Mouse (Mus musculus): Measurements from ENCODE around the gene Tlr9. TPM values are rescaled to one million over a fixed set of nuclear protein-coding genes. Genes with fewer than 3 reads are reported as not detected.

Gene Tlr9
- polyA plus RNA-seq, 1 experiment from 2014 or later = not detected

DNA sequence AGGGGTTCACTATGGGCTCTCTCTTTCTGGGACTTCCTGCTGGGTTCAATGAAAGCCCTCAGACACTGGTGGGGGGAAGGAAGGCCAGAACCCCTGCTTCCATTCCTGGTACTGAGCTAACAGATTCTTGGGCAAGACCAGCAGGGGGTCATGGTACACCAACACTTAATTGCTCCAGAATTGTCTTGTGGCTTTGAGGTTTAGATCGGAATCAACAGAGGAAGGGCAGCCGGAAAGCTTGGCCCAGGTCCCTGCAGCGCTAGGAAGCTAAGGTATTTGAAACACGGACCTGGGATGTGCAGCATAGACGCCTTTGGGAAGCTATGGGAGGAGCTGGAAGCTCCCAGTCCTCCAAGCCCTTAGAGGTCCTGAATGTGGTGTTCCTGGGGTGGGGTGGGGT, 36.6 kb downstream of the Tlr9 start:
- Histone ChIP-seq H3K36me3 (no peaks in the 10 kb centered on the region), H3K4me3 (no peak overlapping the region), H3K9ac (no peak overlapping the region), H3K4me2 (no peak overlapping the region), H3K9me3 (no peaks in the 10 kb centered on the region), H3K27ac (replicated peaks) (no peak overlapping the region), H3K27me3 (replicated peaks) (no peaks in the 10 kb centered on the region), H3K4me1 (no peaks in the 10 kb centered on the region)
- ATAC-seq (ENCODE audit: extremely low read depth, insufficient number of reproducible peaks, low FRiP score, low TSS enrichment) = no peak
- 65% methylated on average over 5 of the region's 5 CpGs for WGBS

DNA sequence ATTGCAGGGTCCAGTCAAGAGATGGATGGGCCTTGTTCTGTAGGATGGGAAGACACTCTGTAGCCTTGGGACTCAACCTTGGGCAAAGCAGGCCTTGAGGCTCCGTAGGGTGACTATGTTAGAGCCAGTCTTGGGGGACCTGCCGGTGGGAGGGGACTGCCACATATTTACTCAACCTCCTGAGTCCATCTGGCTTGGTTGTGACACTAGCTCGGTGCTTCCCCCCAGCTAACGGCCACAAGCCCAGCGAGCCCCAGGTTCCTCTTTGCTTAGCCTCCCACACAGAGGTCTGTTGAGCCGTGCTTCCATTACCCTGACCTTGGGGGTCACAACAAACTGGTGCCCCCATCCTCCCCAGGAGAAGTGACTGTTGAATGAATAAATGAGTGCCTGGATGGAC, 38.7 kb downstream of the Tlr9 start:
- ATAC-seq (ENCODE audit: extremely low read depth, insufficient number of reproducible peaks, low FRiP score, low TSS enrichment) = no peak
- no peak overlapping the region for H3K9ac ChIP-seq
- no peaks in the 10 kb centered on the region for H3K9me3 ChIP-seq
- H3K27ac ChIP-seq (replicated peaks) = no peak overlapping the region
- 74% methylated on average over 6 of the region's 6 CpGs for WGBS
- no peaks in the 10 kb centered on the region for H3K4me1 ChIP-seq
- no peak overlapping the region for H3K4me2 ChIP-seq
- H3K27me3 ChIP-seq (replicated peaks) = no peaks in the 10 kb centered on the region
- H3K4me3 ChIP-seq = no peak overlapping the region
- no peaks in the 10 kb centered on the region for H3K36me3 ChIP-seq

GRCm38 (mm10) chr9:106261491-106261890, 39.1 kb downstream of the Tlr9 start:
- ATAC-seq (ENCODE audit: extremely low read depth, insufficient number of reproducible peaks, low FRiP score, low TSS enrichment) = no peak
- no peaks in the 10 kb centered on the region for H3K9me3 ChIP-seq
- no peaks in the 10 kb centered on the region for H3K27me3 ChIP-seq (replicated peaks)
- no peaks in the 10 kb centered on the region for H3K36me3 ChIP-seq
- no peaks in the 10 kb centered on the region for H3K4me1 ChIP-seq
- H3K4me2 ChIP-seq = no peak overlapping the region
- no peak overlapping the region for H3K4me3 ChIP-seq
- no peak overlapping the region for H3K27ac ChIP-seq (replicated peaks)
- H3K9ac ChIP-seq = no peak overlapping the region
- WGBS = 75% methylated on average over 3 of the region's 3 CpGs

DNA sequence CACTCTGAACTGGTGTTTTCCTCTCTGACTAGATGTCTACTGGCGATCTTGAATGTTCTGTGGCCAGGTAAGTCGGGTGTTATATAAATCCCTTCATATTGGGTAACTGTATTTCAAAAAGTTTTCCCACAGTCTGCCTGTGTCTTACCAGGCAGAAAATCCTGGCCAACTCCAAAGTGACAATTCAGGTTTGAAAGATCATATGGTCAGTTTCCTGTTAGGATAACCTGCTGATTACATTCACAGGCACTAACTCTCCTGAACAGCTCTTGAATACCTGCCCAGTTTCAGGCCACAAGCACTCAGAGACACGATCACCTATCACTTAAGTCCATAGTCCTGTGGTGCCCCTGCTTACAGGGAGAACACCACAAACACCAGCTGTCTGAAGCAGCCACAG, 39.7 kb downstream of the Tlr9 start:
- Histone ChIP-seq H3K27ac (replicated peaks) (no peak overlapping the region), H3K4me1 (no peaks in the 10 kb centered on the region), H3K4me2 (no peak overlapping the region), H3K4me3 (no peak overlapping the region), H3K36me3 (no peaks in the 10 kb centered on the region), H3K9ac (no peak overlapping the region), H3K9me3 (no peaks in the 10 kb centered on the region), H3K27me3 (replicated peaks) (no peaks in the 10 kb centered on the region)
- ATAC-seq (ENCODE audit: extremely low read depth, insufficient number of reproducible peaks, low FRiP score, low TSS enrichment) = no peak
- WGBS = 69% methylated on average over 3 of the region's 3 CpGs

GRCm38 (mm10) chr9:106263381-106263924, 41.1 kb downstream of the Tlr9 start:
- WGBS = 74% methylated on average over 9 of the region's 9 CpGs
- Histone ChIP-seq H3K9me3 (no peaks in the 10 kb centered on the region), H3K36me3 (no peaks in the 10 kb centered on the region), H3K4me1 (peaks cover 3% of the 10 kb centered on the region; the same call in 1 of the 2 replicates), H3K4me3 (no peak overlapping the region), H3K27ac (replicated peaks) (no peak overlapping the region), H3K4me2 (no peak overlapping the region), H3K9ac (no peak overlapping the region), H3K27me3 (replicated peaks) (no peaks in the 10 kb centered on the region)
- no peak for ATAC-seq (ENCODE audit: extremely low read depth, insufficient number of reproducible peaks, low FRiP score, low TSS enrichment)

GRCm38 (mm10) chr9:106265358-106266075, 43.1 kb downstream of the Tlr9 start:
- Histone ChIP-seq H3K27ac (replicated peaks) (no peak overlapping the region), H3K27me3 (replicated peaks) (no peaks in the 10 kb centered on the region), H3K4me1 (peaks cover 15% of the 10 kb centered on the region), H3K36me3 (no peaks in the 10 kb centered on the region), H3K9ac (no peak overlapping the region), H3K4me3 (no peak overlapping the region), H3K9me3 (no peaks in the 10 kb centered on the region), H3K4me2 (no peak overlapping the region)
- 66% methylated on average over 12 of the region's 12 CpGs for WGBS
- no peak for ATAC-seq (ENCODE audit: extremely low read depth, insufficient number of reproducible peaks, low FRiP score, low TSS enrichment)

- H3K4me3 ChIP-seq = no peak overlapping the region
- no peak overlapping the region for H3K9ac ChIP-seq
- WGBS = 52% methylated on average over 2 of the region's 2 CpGs
- no peaks in the 10 kb centered on the region for H3K9me3 ChIP-seq
- peaks cover 15% of the 10 kb centered on the region for H3K4me1 ChIP-seq
- H3K36me3 ChIP-seq = no peaks in the 10 kb centered on the region
- no peak overlapping the region for H3K27ac ChIP-seq (replicated peaks)
- no peak overlapping the region for H3K4me2 ChIP-seq
- no peak for ATAC-seq (ENCODE audit: extremely low read depth, insufficient number of reproducible peaks, low FRiP score, low TSS enrichment)
- no peaks in the 10 kb centered on the region for H3K27me3 ChIP-seq (replicated peaks)
These were observed 44.7 kb downstream of the Tlr9 start for GRCm38 (mm10) chr9:106266936-106267657.

GRCm38 (mm10) chr9:106268421-106268820, 46.0 kb downstream of the Tlr9 start:
- Histone ChIP-seq H3K9me3 (no peaks in the 10 kb centered on the region), H3K9ac (no peak overlapping the region), H3K27me3 (replicated peaks) (no peaks in the 10 kb centered on the region), H3K4me1 (peaks cover 15% of the 10 kb centered on the region), H3K36me3 (no peaks in the 10 kb centered on the region), H3K4me3 (no peak overlapping the region), H3K27ac (replicated peaks) (no peak overlapping the region), H3K4me2 (no peak overlapping the region)
- no peak for ATAC-seq (ENCODE audit: extremely low read depth, insufficient number of reproducible peaks, low FRiP score, low TSS enrichment)
- WGBS = 39% methylated on average over 4 of the region's 4 CpGs

DNA sequence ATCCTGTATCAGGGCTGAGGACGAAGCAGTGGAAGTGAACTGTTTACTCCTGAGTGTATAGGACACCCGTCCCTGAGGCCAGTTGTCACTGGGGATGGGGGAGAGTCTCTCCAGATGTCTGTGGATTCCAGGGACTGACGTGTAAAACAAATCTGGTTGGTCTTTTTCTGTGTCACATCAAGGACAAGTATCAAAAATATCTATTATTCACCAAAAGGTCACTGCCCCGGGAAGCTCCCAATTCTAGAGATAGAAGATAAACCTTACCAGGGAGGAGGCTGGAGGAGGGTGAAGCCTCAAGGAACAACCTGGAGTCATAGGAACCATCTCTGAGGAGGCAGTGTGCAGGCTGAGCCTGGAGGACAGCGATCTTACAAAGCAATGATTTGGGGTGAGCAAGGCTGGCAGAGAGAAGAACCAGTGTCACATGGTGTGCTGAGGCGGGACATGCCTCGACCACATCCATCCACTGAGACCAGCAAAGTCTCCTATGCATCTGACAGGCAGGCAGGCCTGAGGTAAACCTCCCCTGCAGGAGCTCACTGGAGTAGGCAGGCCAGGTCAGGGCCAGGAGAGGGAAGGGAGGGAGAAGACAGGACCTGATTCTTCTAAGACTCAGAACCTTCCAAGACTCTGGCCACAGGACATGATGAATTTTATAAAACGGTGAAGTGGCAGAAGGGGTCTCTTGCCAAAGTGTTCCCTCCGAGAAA, 46.8 kb downstream of the Tlr9 start:
- Histone ChIP-seq H3K4me3 (no peak overlapping the region), H3K4me2 (no peak overlapping the region), H3K27me3 (replicated peaks) (no peaks in the 10 kb centered on the region), H3K4me1 (peaks cover 15% of the 10 kb centered on the region), H3K36me3 (no peaks in the 10 kb centered on the region), H3K9ac (no peak overlapping the region), H3K27ac (replicated peaks) (no peak overlapping the region), H3K9me3 (no peaks in the 10 kb centered on the region)
- ATAC-seq (ENCODE audit: extremely low read depth, insufficient number of reproducible peaks, low FRiP score, low TSS enrichment) = no peak
- 60% methylated on average over 9 of the region's 9 CpGs for WGBS

- H3K27me3 ChIP-seq (replicated peaks) = no peaks in the 10 kb centered on the region
- no peak overlapping the region for H3K4me3 ChIP-seq
- H3K9ac ChIP-seq = no peak overlapping the region
- 36% methylated on average over 2 of the region's 2 CpGs for WGBS
- H3K4me2 ChIP-seq = no peak overlapping the region
- H3K36me3 ChIP-seq = no peaks in the 10 kb centered on the region
- no peak for ATAC-seq (ENCODE audit: extremely low read depth, insufficient number of reproducible peaks, low FRiP score, low TSS enrichment)
- no peak overlapping the region for H3K27ac ChIP-seq (replicated peaks)
- H3K9me3 ChIP-seq = no peaks in the 10 kb centered on the region
- peaks cover 15% of the 10 kb centered on the region for H3K4me1 ChIP-seq
These were observed 47.5 kb downstream of the Tlr9 start for GRCm38 (mm10) chr9:106269879-106270278.

- Histone ChIP-seq H3K4me1 (peaks cover 15% of the 10 kb centered on the region), H3K4me3 (no peak overlapping the region), H3K9me3 (no peaks in the 10 kb centered on the region), H3K27me3 (replicated peaks) (no peaks in the 10 kb centered on the region), H3K36me3 (no peaks in the 10 kb centered on the region), H3K9ac (no peak overlapping the region), H3K27ac (replicated peaks) (no peak overlapping the region), H3K4me2 (no peak overlapping the region)
- WGBS = 62% methylated on average over 4 of the region's 4 CpGs
- ATAC-seq (ENCODE audit: extremely low read depth, insufficient number of reproducible peaks, low FRiP score, low TSS enrichment) = no peak
These were observed 48.3 kb downstream of the Tlr9 start for GRCm38 (mm10) chr9:106270656-106271055.
